Mouse (Mus musculus) CH12.LX (cell line): ENCODE data around the gene Smarca2. TPM values are rescaled to one million over a fixed set of nuclear protein-coding genes. Genes with fewer than 3 reads are reported as not detected.

Experiments used
- DNase-seq: peaks from one replicate; pipeline ENCODE4 v3.0.0-alpha.2; 2013; ENCODE audit errors: extremely low read depth
- H3K27ac ChIP-seq: 2 replicates; pipeline ENCODE4 v1.5.1; 2012; ENCODE audit warnings: low read depth, mild to moderate bottlenecking, control low read depth, moderate library complexity; ENCODE audit not compliant: insufficient read depth
- H3K27me3 ChIP-seq: replicated peaks from 2 replicates; pipeline ENCODE3; 2012; ENCODE audit warnings: inconsistent platforms
- H3K36me3 ChIP-seq, 2 experiments: replicated peaks in 1 of 2; 2 replicates each; pipeline versions ENCODE3 to v1.6.1; 2012; ENCODE audit warnings: inconsistent platforms in 1 of 2, low read length in 1 of 2, mild to moderate bottlenecking in 1 of 2, mixed read lengths in 1 of 2, moderate library complexity in 1 of 2; ENCODE audit not compliant: control insufficient read depth in 1 of 2, insufficient read depth in 1 of 2
- H3K4me1 ChIP-seq, 2 experiments: 2 replicates each; pipeline ENCODE4 v1.6.1; 2012; ENCODE audit warnings: inconsistent platforms in 1 of 2, moderate library complexity in 1 of 2; ENCODE audit not compliant: insufficient read depth in 2 of 2, control insufficient read depth in 1 of 2
- H3K4me2 ChIP-seq: 2 replicates; pipeline ENCODE4 v1.6.1; 2012; ENCODE audit warnings: low read depth, mild to moderate bottlenecking, control low read depth; ENCODE audit not compliant: poor library complexity, insufficient read depth, severe bottlenecking
- H3K4me3 ChIP-seq, 3 experiments: fragments of 150-350 bp in 1 of 3; sonication (generic) in 1 of 3; replicated peaks in 1 of 3; 2 replicates each; pipeline versions ENCODE3 to v1.5.1; 2011 to 2012; ENCODE audit warnings: low read depth in 2 of 3, low read length in 2 of 3, mild to moderate bottlenecking in 2 of 3, moderate library complexity in 2 of 3, control low read depth in 1 of 3, improper control_type of control experiment in 1 of 3, inconsistent platforms in 1 of 3, mixed read lengths in 1 of 3; ENCODE audit not compliant: poor library complexity in 1 of 3
- H3K79me2 ChIP-seq: replicated peaks from 2 replicates; pipeline ENCODE4 v1.6.1; 2012; ENCODE audit warnings: mild to moderate bottlenecking, moderate library complexity; ENCODE audit not compliant: control insufficient read depth, poor library complexity, insufficient read depth, severe bottlenecking; ENCODE audit errors: extremely low read depth
- H3K9ac ChIP-seq: 2 replicates; pipeline ENCODE4 v1.6.1; 2012; ENCODE audit warnings: low read depth, mild to moderate bottlenecking, control low read depth, moderate library complexity; ENCODE audit not compliant: insufficient read depth
- H3K9me3 ChIP-seq: replicated peaks from 2 replicates; pipeline ENCODE3; 2012; ENCODE audit warnings: low read length, inconsistent platforms, mixed read lengths
- EP300 ChIP-seq: IDR thresholded peaks from 2 replicates; pipeline ENCODE4 v1.6.1; 2011; ENCODE audit warnings: low read length, improper control_type of control experiment
- GABPA ChIP-seq: IDR thresholded peaks from 2 replicates; pipeline ENCODE4 v1.6.1; 2012; ENCODE audit warnings: low read depth, low read length, improper control_type of control experiment, inconsistent platforms; ENCODE audit not compliant: insufficient replicate concordance
- IRF4 ChIP-seq: IDR thresholded peaks from 2 replicates; pipeline ENCODE4 v1.6.1; 2014; ENCODE audit warnings: low read depth, mild to moderate bottlenecking, inconsistent platforms, low read length, improper control_type of control experiment
- JUN ChIP-seq: IDR thresholded peaks from 2 replicates; pipeline ENCODE4 v1.6.1; 2011; ENCODE audit warnings: low read depth, mild to moderate bottlenecking, low read length, improper control_type of control experiment, moderate library complexity; ENCODE audit not compliant: insufficient read depth
- JUND ChIP-seq: conservative IDR thresholded peaks from 2 replicates; pipeline ENCODE4 v1.6.1; 2011; ENCODE audit warnings: low read depth, low read length, improper control_type of control experiment
- MAFK ChIP-seq: IDR thresholded peaks from 2 replicates; pipeline ENCODE4 v1.6.1; 2011; ENCODE audit warnings: low read length, improper control_type of control experiment; ENCODE audit not compliant: insufficient replicate concordance
- MAX ChIP-seq: IDR thresholded peaks from 2 replicates; pipeline ENCODE4 v1.6.1; 2011; ENCODE audit warnings: low read length, improper control_type of control experiment
- NRF1 ChIP-seq: IDR thresholded peaks from 2 replicates; pipeline ENCODE4 v1.6.1; 2014; ENCODE audit warnings: low read depth, mild to moderate bottlenecking, inconsistent platforms, low read length, improper control_type of control experiment, moderate library complexity
- PAX5 ChIP-seq: IDR thresholded peaks from 2 replicates; pipeline ENCODE4 v1.6.1; 2012; ENCODE audit warnings: low read length, inconsistent platforms, mixed read lengths
- SIN3A ChIP-seq: IDR thresholded peaks from 2 replicates; pipeline ENCODE4 v1.6.1; 2012; ENCODE audit warnings: low read length, improper control_type of control experiment, inconsistent platforms
- SMC3 ChIP-seq: IDR thresholded peaks from 2 replicates; pipeline ENCODE4 v1.6.1; 2011; ENCODE audit warnings: low read depth, low read length, improper control_type of control experiment
- USF1 ChIP-seq: IDR thresholded peaks from 2 replicates; pipeline ENCODE4 v1.6.1; 2014; ENCODE audit warnings: low read depth, mild to moderate bottlenecking, inconsistent platforms, low read length, improper control_type of control experiment
- ZNF384 ChIP-seq: IDR thresholded peaks from 2 replicates; pipeline ENCODE4 v1.6.1; 2012; ENCODE audit warnings: low read depth, low read length, improper control_type of control experiment, inconsistent platforms
- dilution Hi-C: fragments of 300-500 bp; cut with MboI; formaldehyde crosslinking; loops from 2 replicates; pipeline ENCODE4 v1.14.3; 2020; ENCODE audit warnings: low sequenced_read_pairs; ENCODE audit not compliant: extremely low pct_unique_long_range_greater_than_20kb, extremely low pct_ligation_motif_present
- in situ Hi-C: fragments of 300-500 bp; cut with MboI; formaldehyde crosslinking; loops from 3 replicates; pipeline ENCODE4 v1.14.3; 2019; ENCODE audit warnings: low sequenced_read_pairs, low pct_ligation_motif_present, low pct_unique_long_range_greater_than_20kb, mixed read lengths
- polyA plus RNA-seq: library from polyadenylated mRNA; unstranded; fragments of >175 nt; gene quantifications from 2 replicates; pipeline ENCODE4 v1.2.1, GENCODE M21; 2012; ENCODE audit warnings: low read depth; ENCODE audit not compliant: insufficient read length
- total RNA-seq, 2 experiments: library from RNA; depleted of rRNA; stranded (reverse); fragments of 300-350 nt in 1 of 2; fragments of >200 nt in 1 of 2; gene quantifications; 2 replicates each; pipeline ENCODE4 v1.2.3; 2012 to 2014

The Smarca2 gene
- total and polyA plus RNA-seq, 3 experiments = 19.4 to 47.1 (median 21.8) TPM

DNA sequence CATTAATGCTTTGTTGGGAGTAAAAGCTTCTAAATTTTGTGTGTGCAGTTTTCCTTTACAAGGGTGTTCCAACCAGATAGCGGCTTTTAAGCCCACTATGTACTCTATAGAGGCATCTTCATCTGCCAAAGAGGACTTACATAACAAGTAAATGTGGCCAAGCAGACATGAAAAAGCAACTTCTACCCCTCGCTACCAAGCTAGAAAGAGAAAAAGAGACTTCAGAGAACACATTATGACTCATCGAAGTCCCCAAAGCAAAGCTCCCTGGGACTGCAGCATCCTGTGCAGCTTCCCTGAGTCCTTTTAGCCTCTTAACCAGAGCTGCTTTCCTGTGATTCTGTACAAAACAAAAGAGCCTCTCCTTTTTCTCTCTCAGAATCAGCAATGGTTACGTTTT, 3.4 kb upstream of the Smarca2 start:
- dilution Hi-C loops = no loop called here
- no peaks in the 10 kb centered on the region for H3K79me2 ChIP-seq
- H3K4me3 ChIP-seq = no peak overlapping the region
- no peak overlapping the region for H3K9ac ChIP-seq
- H3K4me1 ChIP-seq = peaks cover 0 to 15% of the 10 kb centered on the region in 2 experiments; a peak in 2 of 4 replicates
- H3K27me3 ChIP-seq = no peaks in the 10 kb centered on the region
- H3K4me2 ChIP-seq = peak overlapping the region; percentile 84
- H3K9me3 ChIP-seq = no peaks in the 10 kb centered on the region
- in situ Hi-C loops = loop anchor here (10.0 kb wide), 1 partner anchor 127 kb away; no protein-coding TSS in a partner anchor
- no peak for TF ChIP-seq JUND
- peak; percentile 46 for TF ChIP-seq EP300
- no peak for TF ChIP-seq USF1
- TF ChIP-seq JUN = peak; percentile 47; the same call in 1 of the 2 replicates
- TF ChIP-seq ZNF384 = peak; percentile 14; the same call in 1 of the 2 replicates
- TF ChIP-seq IRF4 = peak; percentile 68
- no peak overlapping the region for H3K27ac ChIP-seq
- DNase-seq = peak; percentile 28
- no peaks in the 10 kb centered on the region for H3K36me3 ChIP-seq

DNA sequence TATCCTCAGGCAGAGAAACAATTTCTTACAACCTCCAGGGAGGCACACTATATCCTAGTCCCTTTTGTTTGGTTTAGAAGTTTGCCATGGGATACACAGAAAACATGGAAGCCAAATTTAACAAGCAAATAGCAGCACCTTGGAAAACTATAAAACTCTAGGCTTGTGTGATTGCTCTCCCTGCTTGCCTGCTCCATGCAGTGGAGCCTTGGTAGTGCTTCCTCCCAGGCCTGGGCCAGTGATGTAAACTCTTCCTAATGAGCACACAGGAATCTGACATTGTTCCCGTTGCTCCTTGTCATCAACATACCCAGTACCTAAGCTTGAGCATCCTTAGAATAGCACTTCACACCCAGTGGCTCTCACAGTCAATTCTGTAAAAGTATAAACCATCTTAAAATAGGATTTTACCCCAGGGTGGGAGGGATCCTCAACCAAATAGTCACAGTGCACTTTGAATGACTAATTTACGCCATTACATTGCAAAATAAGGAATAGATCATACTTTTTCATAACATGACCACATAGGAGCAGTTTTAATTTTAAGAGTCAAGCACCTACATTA, 1.5 kb upstream of the Smarca2 start:
- no peak overlapping the region for H3K4me3 ChIP-seq
- TF ChIP-seq NRF1 = no peak
- no peak for TF ChIP-seq MAFK
- no peak for TF ChIP-seq SMC3
- no peak for TF ChIP-seq GABPA
- no peak for TF ChIP-seq PAX5
- no peak for TF ChIP-seq MAX
- TF ChIP-seq SIN3A = no peak
- TF ChIP-seq EP300 = no peak
- TF ChIP-seq, all 38 proteins: peak for 0
- dilution Hi-C loops (no loop called here), in situ Hi-C loops (loop anchor here (10.0 kb wide), 1 partner anchor 129 kb away; no protein-coding TSS in a partner anchor)
- Histone ChIP-seq H3K36me3 (no peaks in the 10 kb centered on the region), H3K27ac (no peak overlapping the region), H3K27me3 (no peaks in the 10 kb centered on the region), H3K9ac (no peak overlapping the region), H3K79me2 (peaks cover 4% of the 10 kb centered on the region; the same call in 1 of the 2 replicates), H3K4me1 (peaks cover 0 to 21% of the 10 kb centered on the region in 2 experiments; a peak in 2 of 4 replicates), H3K9me3 (no peaks in the 10 kb centered on the region), H3K4me2 (no peak overlapping the region)
- no peak for DNase-seq
